Mouse (Mus musculus) kidney, embryonic 16.5 days (tissue): ENCODE results near the gene Samd4. TPM values are rescaled to one million over a fixed set of nuclear protein-coding genes. Genes with fewer than 3 reads are reported as not detected.

Experiments
- ATAC-seq: fragments of 200-750 bp; cut with Nextera tagmentation; 2 replicates; pipeline ENCODE4 v1.8.0; 2017; ENCODE audit warnings: moderate TSS enrichment; ENCODE audit not compliant: low FRiP score, low TSS enrichment
- H3K27ac ChIP-seq: fragments of 300-500 bp; sonication (generic); 2 replicates; pipeline ENCODE4 v1.5.1; 2014; ENCODE audit warnings: low read length
- H3K27me3 ChIP-seq: fragments of 300-500 bp; sonication (generic); 2 replicates; pipeline ENCODE4 v1.6.1; 2014; ENCODE audit warnings: low read length, control low read depth, mixed read lengths; ENCODE audit not compliant: insufficient read depth
- H3K36me3 ChIP-seq: fragments of 300-500 bp; sonication (generic); 2 replicates; pipeline ENCODE4 v1.6.1; 2014; ENCODE audit warnings: low read length, control low read depth, mixed read lengths; ENCODE audit not compliant: insufficient read depth
- H3K4me1 ChIP-seq: fragments of 300-500 bp; sonication (generic); 2 replicates; pipeline ENCODE4 v1.6.1; 2014; ENCODE audit warnings: low read length, control low read depth, mixed read lengths; ENCODE audit not compliant: insufficient read depth
- H3K4me2 ChIP-seq: fragments of 300-500 bp; sonication (generic); replicated peaks from 2 replicates; pipeline ENCODE4 v1.6.1; 2014; ENCODE audit warnings: low read depth, low read length
- H3K4me3 ChIP-seq: fragments of 300-500 bp; sonication (generic); 2 replicates; pipeline ENCODE4 v1.5.1; 2014; ENCODE audit warnings: mild to moderate bottlenecking, low read length
- H3K9ac ChIP-seq: fragments of 300-500 bp; sonication (generic); replicated peaks from 2 replicates; pipeline ENCODE4 v1.6.1; 2014; ENCODE audit warnings: low read length
- H3K9me3 ChIP-seq: fragments of 300-500 bp; sonication (generic); 2 replicates; pipeline ENCODE4 v1.6.1; 2016; ENCODE audit warnings: low read length, control low read depth
- WGBS: fragments of 180-500 bp; shearing (Covaris S2); extraction: QIAGEN DNeasy Blood & Tissue Kit; methylation state at CpG from one replicate; pipeline ENCODE4 v1.1.7; 2014; 5-methylcytosine and 5-hydroxymethylcytosine counted together
- polyA plus RNA-seq: library from polyadenylated mRNA; unstranded; fragments of >200 nt; fragmentation: Nextera tagmentation; extraction: Ambion mirVana; gene quantifications from 2 replicates; pipeline ENCODE4 v1.2.1, GENCODE M21; 2015

Gene Samd4
- polyA plus RNA-seq, 1 experiment from 2014 or later = 4.6 TPM

DNA sequence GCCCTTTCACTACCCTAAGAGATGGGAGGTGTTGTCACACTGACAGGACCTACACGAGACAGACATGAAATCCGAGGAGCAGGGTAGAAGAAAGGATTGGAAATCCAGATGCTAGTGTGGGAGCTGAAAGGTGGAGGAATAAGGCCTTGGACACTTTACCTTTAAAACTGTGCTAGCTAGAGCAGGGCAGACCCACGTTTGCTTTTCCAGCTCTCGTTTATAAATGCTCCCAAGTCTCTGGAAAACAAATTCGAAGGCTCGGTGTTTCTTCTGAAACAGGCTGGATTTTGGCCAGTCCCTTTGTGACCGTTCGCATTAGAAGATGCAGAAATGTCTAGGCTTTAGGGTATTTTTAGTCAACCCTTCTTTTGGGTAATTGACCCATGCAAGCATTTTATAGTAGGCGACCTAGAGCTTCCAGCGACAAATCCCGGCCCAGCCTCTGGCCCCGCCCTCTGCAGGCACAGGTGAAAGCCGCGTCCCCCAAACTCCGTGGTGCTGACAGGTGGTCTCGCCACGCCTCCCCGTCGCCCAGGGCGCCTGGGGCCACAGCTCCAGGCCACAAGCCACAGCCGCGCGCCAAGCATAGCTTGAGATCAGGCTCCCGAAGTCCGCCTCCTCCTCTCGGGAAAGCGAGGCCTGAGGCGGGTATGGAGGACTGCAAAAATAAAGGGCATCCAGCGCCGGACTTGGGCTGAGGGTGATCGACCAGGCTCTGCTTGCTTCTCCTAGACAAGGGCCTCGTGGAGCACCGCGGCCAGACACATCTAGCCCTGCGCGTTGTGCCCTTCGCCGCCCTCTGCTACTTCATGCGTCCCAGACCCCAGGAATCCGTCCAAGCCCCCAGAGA is 848 bp upstream of the Samd4 start:
- H3K36me3 ChIP-seq = no peaks in the 10 kb centered on the region
- H3K4me1 ChIP-seq = peaks cover 24% of the 10 kb centered on the region
- peak overlapping the region; percentile 73 for H3K4me3 ChIP-seq
- H3K9me3 ChIP-seq = no peaks in the 10 kb centered on the region
- H3K27ac ChIP-seq = peak overlapping the region; percentile 89
- H3K27me3 ChIP-seq = no peaks in the 10 kb centered on the region; the same call in 1 of the 2 replicates
- peak overlapping the region; percentile 87 for H3K9ac ChIP-seq
- WGBS = 5% methylated on average over 40 of the region's 40 CpGs
- peak; percentile 32 for ATAC-seq
- peak overlapping the region; percentile 98 for H3K4me2 ChIP-seq

DNA sequence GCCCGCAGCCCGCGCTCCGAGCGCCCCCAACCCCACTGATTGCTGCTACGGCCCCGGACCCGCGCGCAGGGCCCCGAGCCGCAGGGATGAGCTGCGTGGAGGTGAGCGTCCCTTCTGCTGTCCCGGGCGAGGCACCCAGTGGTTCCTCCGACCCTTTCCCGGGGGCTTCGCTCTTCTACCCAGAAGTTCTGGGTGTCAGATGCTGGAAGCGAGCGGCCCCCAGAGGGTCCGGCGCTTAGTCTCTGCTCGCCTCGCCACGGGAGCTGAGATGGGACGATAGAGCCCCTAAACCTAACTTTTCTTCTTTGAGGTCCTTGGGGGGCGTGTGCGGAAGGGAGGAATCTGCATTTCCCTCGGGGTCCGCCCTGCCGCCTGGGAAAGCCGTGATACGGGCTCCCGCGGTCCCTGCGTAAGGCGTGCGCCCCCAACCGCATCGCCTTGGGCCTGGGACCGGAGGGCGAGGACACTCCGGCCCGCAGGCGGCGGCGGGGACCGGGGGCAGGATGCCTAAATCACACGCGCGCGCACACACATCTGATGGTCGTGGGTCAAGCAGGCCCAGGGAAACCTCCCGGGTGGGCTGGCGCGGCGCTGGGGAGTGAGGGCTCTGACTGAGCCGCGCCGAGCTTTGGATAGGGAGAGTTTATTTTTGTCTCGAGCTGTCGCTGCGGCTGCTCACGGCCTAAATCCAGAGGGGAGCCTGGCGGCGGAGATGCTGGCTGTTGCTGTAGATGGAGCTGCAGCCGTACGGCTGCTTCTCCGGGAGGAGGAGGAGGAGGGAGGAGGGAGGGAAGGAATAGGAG is 615 bp downstream of the Samd4 start:
- H3K9me3 ChIP-seq = no peaks in the 10 kb centered on the region
- WGBS = under 1% methylated on average over 65 of the region's 70 CpGs

DNA sequence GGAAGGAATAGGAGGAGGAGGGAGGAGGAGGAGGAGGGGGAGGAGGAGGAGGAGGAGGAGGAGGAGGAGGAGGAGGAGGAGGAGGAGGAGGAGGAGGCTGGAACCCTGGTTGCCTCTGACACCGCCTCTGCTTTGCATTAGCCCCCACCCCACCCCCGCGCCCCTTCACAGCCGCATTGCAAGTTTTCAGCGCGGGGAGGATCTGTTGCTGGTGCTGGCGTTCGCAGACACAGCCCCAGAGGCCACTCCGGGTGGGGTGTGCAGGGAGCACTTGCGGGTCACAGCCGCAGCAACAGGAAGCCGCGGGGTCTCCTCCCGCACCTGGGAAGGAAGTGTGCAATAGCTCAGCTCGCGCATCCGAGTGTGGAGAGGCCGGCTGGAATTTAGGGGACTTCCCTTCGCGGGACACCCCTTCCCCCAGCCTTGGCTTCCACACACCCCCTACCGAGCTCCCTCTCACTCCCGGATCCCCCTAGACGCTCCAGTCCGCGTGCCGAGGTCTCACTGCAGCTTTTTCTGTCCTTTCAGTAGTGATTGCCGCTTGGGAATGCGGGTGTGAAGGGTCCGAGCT is 1.3 kb downstream of the Samd4 start:
- Histone ChIP-seq H3K4me2 (peak overlapping the region; percentile 98), H3K4me1 (peaks cover 24% of the 10 kb centered on the region), H3K27me3 (no peaks in the 10 kb centered on the region; the same call in 1 of the 2 replicates), H3K9ac (peak overlapping the region; percentile 73), H3K36me3 (no peaks in the 10 kb centered on the region), H3K27ac (peak overlapping the region; percentile 85), H3K9me3 (no peaks in the 10 kb centered on the region), H3K4me3 (peak overlapping the region; percentile 73)
- ATAC-seq = peak; percentile 10
- under 1% methylated on average over 28 of the region's 29 CpGs for WGBS

More for the DNA sequence above, 615 bp downstream of the Samd4 start:
- Histone ChIP-seq H3K4me2 (peak overlapping the region; percentile 98), H3K4me3 (peak overlapping the region; percentile 73), H3K27me3 (no peaks in the 10 kb centered on the region; the same call in 1 of the 2 replicates), H3K36me3 (no peaks in the 10 kb centered on the region), H3K9ac (peak overlapping the region; percentile 87), H3K4me1 (peaks cover 24% of the 10 kb centered on the region), H3K27ac (peak overlapping the region; percentile 89)
- peak; percentile 20 for ATAC-seq

DNA sequence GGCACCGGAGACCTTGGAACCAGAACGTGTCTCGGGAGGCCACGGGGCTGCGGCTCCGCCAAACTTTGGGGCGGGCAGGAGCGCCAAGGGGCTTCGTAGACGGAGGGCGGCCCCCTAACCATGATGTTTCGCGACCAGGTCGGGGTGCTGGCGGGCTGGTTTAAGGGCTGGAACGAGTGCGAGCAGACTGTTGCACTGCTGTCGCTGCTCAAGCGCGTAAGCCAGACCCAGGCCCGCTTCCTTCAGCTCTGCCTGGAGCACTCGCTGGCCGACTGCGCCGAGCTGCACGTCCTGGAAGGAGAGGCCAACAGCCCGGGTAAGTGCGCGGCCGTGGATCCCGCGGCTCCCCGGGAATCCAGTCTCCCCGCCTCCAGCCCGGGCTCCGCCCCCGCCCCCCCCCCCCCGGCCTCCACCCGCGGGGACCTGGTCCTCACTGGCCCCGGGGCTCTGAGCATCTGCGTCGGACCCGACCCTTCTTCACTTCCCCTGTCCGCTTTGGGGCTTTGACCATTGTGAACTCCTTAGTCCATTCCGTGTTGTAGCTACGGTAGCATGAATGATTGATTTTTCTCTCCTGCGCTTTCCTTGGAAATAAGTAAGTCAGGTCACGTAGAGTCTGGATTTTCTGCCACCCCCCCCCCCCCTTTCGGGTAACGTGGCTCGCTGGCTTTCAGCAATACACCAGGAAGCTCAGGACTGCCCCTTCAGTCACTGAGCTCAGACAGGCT is 2.2 kb downstream of the Samd4 start:
- Histone ChIP-seq H3K36me3 (no peaks in the 10 kb centered on the region), H3K4me2 (peak overlapping the region; percentile 98), H3K9me3 (no peaks in the 10 kb centered on the region), H3K27ac (peak overlapping the region; percentile 85), H3K4me1 (peaks cover 24% of the 10 kb centered on the region), H3K27me3 (no peaks in the 10 kb centered on the region; the same call in 1 of the 2 replicates), H3K4me3 (peak overlapping the region; percentile 73), H3K9ac (peak overlapping the region; percentile 73)
- WGBS = under 1% methylated on average over 40 of the region's 52 CpGs
- ATAC-seq = peak; percentile 47

DNA sequence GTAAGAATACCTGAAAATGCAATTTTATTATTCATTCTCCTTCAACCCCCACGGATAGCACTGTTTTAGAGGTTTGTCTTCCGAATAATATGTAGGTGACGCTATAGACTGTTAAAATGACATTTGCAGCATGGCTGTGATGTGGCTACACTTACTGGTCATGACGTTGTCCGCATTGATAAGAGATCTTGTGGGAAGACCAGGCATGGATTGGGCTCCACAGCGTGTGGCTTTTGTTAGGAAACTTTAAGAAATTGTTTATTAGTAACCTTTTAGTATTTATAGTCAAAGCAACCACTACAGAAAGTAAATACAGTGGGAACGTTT is 2.7 kb downstream of the Samd4 start:
- peaks cover 24% of the 10 kb centered on the region for H3K4me1 ChIP-seq
- no peak for ATAC-seq
- no peaks in the 10 kb centered on the region; the same call in 1 of the 2 replicates for H3K27me3 ChIP-seq
- H3K4me3 ChIP-seq = peak overlapping the region; percentile 73
- peak overlapping the region; percentile 85; the same call in 1 of the 2 replicates for H3K27ac ChIP-seq
- H3K9me3 ChIP-seq = no peaks in the 10 kb centered on the region
- H3K4me2 ChIP-seq = peak overlapping the region; percentile 98
- peak overlapping the region; percentile 73 for H3K9ac ChIP-seq
- no peaks in the 10 kb centered on the region for H3K36me3 ChIP-seq
- under 1% methylated on average over 7 of the region's 7 CpGs for WGBS

DNA sequence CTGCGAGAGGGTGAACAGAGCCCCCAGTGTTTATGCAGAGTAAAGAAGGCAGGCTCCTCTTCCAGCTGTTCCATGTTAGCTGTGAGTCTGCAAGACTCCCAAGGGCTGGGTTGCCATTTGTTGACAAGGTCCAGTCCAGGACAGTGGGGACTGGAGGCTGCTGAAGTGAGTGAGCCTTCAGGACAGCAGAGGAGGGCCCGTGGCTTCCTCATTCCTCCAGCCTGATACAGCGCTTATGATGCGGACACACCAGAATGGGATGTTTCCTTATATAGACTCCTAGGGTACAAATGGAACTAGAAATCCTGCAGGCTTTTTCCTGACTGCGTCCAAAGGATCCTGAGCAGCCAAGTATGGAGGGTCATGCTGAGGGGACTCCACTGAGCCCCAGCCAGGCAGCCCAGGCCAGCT is 3.2 kb downstream of the Samd4 start:
- Histone ChIP-seq H3K36me3 (no peaks in the 10 kb centered on the region), H3K27me3 (no peaks in the 10 kb centered on the region; the same call in 1 of the 2 replicates), H3K27ac (peak overlapping the region; percentile 85), H3K9ac (peak overlapping the region; percentile 73; the same call in 1 of the 2 replicates), H3K4me2 (peak overlapping the region; percentile 98), H3K4me3 (peak overlapping the region; percentile 73), H3K4me1 (peaks cover 24% of the 10 kb centered on the region), H3K9me3 (no peaks in the 10 kb centered on the region)
- peak; percentile 31 for ATAC-seq
- 11% methylated on average over 5 of the region's 5 CpGs for WGBS

DNA sequence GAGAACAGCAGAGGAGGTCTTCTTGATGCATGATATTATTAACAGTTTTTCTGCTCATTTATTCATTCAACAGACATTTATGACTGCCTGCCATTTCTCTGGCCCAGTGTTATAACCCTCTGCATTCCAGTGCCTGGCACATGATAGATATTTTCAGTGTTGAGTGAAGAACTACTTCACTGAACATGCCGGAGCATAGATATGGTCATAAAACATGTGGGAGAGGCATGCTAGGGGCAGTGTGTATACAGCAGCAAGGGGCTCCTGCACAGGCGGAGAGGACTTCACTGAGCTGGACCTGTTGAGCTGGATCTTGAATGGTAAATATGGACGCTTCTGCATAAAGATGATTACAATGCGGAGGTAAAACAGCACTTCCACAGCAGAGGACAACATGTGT is 6.4 kb downstream of the Samd4 start:
- no peak overlapping the region for H3K4me2 ChIP-seq
- H3K9ac ChIP-seq = no peak overlapping the region
- peaks cover 2% of the 10 kb centered on the region; the same call in 1 of the 2 replicates for H3K36me3 ChIP-seq
- H3K27ac ChIP-seq = no peak overlapping the region
- WGBS = 79% methylated on average over 4 of the region's 4 CpGs
- ATAC-seq = no peak
- H3K4me1 ChIP-seq = peaks cover 10% of the 10 kb centered on the region
- H3K9me3 ChIP-seq = no peaks in the 10 kb centered on the region
- no peaks in the 10 kb centered on the region for H3K27me3 ChIP-seq
- no peak overlapping the region for H3K4me3 ChIP-seq

DNA sequence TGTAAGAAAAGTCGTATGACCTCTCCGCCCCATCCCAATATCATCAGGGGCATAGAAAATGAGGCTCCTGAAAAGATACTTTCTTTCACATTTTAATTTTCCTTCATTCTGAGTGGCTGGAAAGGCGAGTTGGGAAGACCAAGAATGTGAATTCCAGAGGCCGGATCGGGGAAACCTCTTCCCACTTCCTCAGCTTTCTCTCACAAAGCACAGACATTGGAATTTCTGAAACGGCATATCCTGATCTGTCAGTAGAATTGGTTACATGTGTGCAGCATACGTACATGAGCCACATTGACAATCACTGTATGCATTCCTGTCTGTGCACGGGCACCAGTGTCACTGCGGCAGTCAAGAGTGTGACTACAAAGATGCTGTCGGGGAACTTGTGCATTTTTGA is 11.3 kb downstream of the Samd4 start:
- Histone ChIP-seq H3K27me3 (no peaks in the 10 kb centered on the region), H3K36me3 (peaks cover 3% of the 10 kb centered on the region; the same call in 1 of the 2 replicates), H3K9ac (no peak overlapping the region), H3K4me1 (0 out of 2 replicates have a peak, but pooled peaks cover 5% of the 10 kb centered on the region), H3K27ac (no peak overlapping the region), H3K4me2 (no peak overlapping the region), H3K4me3 (no peak overlapping the region), H3K9me3 (no peaks in the 10 kb centered on the region)
- ATAC-seq = no peak
- WGBS = 87% methylated on average over 10 of the region's 10 CpGs

DNA sequence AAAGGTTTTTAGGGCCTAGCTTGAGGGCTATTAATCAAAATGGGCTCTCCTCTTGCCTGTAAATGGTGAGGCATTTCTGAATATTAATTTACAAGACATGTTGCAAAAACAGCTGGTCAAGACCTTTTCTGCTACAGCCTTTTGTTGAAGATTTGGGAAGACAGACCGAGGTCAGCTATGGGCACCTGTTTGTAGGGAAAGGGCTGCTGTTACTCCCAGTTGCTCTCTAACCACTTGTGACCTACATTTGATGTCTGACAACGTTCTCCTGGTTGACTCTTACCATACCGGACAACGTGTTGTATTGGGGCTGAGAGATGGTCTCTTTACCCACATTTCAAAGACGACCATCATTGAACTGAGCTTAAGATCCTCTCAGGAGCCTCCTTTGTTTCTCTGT is 15.3 kb downstream of the Samd4 start:
- 79% methylated on average over 5 of the region's 5 CpGs for WGBS
- Histone ChIP-seq H3K36me3 (peaks cover 3% of the 10 kb centered on the region; the same call in 1 of the 2 replicates), H3K27ac (no peak overlapping the region), H3K4me3 (no peak overlapping the region), H3K27me3 (no peaks in the 10 kb centered on the region), H3K4me1 (0 out of 2 replicates have a peak, but pooled peaks cover 5% of the 10 kb centered on the region), H3K9ac (no peak overlapping the region), H3K4me2 (no peak overlapping the region), H3K9me3 (no peaks in the 10 kb centered on the region)
- ATAC-seq = no peak
